Mouse (Mus musculus) heart, embryonic 14.5 days (tissue): ENCODE results near the gene Gtf2h2. TPM values are rescaled to one million over a fixed set of nuclear protein-coding genes. Genes with fewer than 3 reads are reported as not detected.

Experiments
- ATAC-seq: fragments of 200-750 bp; cut with Nextera tagmentation; 2 replicates; pipeline ENCODE4 v1.8.0; 2017; ENCODE audit warnings: low read depth, moderate TSS enrichment; ENCODE audit not compliant: insufficient number of reproducible peaks, insufficient read depth, low FRiP score
- H3K27ac ChIP-seq, 2 experiments: fragments of 200-500 bp in 1 of 2; fragments of 300-500 bp in 1 of 2; sonication (generic) in 1 of 2; replicated peaks in 1 of 2; 2 replicates each; pipeline ENCODE4 v1.5.1; 2012 to 2014; ENCODE audit warnings: low read depth in 2 of 2, low read length in 2 of 2, control low read depth in 1 of 2, mild to moderate bottlenecking in 1 of 2, mixed read lengths in 1 of 2; ENCODE audit not compliant: control insufficient read depth in 1 of 2, insufficient read depth in 1 of 2
- H3K27me3 ChIP-seq: fragments of 300-500 bp; sonication (generic); 2 replicates; pipeline ENCODE4 v1.6.1; 2014; ENCODE audit warnings: mild to moderate bottlenecking, low read length, control low read depth; ENCODE audit not compliant: control insufficient read depth, insufficient read depth
- H3K36me3 ChIP-seq: fragments of 300-500 bp; sonication (generic); 2 replicates; pipeline ENCODE4 v1.6.1; 2014; ENCODE audit warnings: mild to moderate bottlenecking, control low read depth, low read length, mixed read lengths; ENCODE audit not compliant: control insufficient read depth, insufficient read depth
- H3K4me1 ChIP-seq, 2 experiments: fragments of 200-500 bp in 1 of 2; fragments of 300-500 bp in 1 of 2; sonication (generic) in 1 of 2; 2 replicates each; pipeline ENCODE4 v1.6.1; 2012 to 2014; ENCODE audit warnings: low read length in 2 of 2, control low read depth in 1 of 2, mixed read lengths in 1 of 2; ENCODE audit not compliant: control insufficient read depth in 2 of 2, insufficient read depth in 2 of 2
- H3K4me2 ChIP-seq: fragments of 300-500 bp; sonication (generic); 2 replicates; pipeline ENCODE4 v1.6.1; 2014; ENCODE audit warnings: mild to moderate bottlenecking, low read length
- H3K4me3 ChIP-seq, 2 experiments: fragments of 200-500 bp in 1 of 2; fragments of 300-500 bp in 1 of 2; sonication (generic) in 1 of 2; 2 replicates each; pipeline ENCODE4 v1.5.1; 2012 to 2014; ENCODE audit warnings: low read length in 2 of 2, mild to moderate bottlenecking in 2 of 2, control low read depth in 1 of 2, low read depth in 1 of 2, moderate library complexity in 1 of 2; ENCODE audit not compliant: control insufficient read depth in 1 of 2, insufficient read depth in 1 of 2
- H3K9ac ChIP-seq: fragments of 300-500 bp; sonication (generic); 2 replicates; pipeline ENCODE4 v1.6.1; 2014; ENCODE audit warnings: mild to moderate bottlenecking, low read length
- H3K9me3 ChIP-seq: fragments of 300-500 bp; sonication (generic); 2 replicates; pipeline ENCODE4 v1.6.1; 2016; ENCODE audit warnings: low read length, control low read depth; ENCODE audit not compliant: control insufficient read depth
- WGBS: fragments of 180-500 bp; shearing (Covaris S2); extraction: QIAGEN DNeasy Blood & Tissue Kit; methylation state at CpG from one replicate; pipeline ENCODE4 v1.1.7; 2014; 5-methylcytosine and 5-hydroxymethylcytosine counted together
- polyA plus RNA-seq: library from polyadenylated mRNA; unstranded; fragments of >200 nt; fragmentation: Nextera tagmentation; extraction: Ambion mirVana; gene quantifications from 2 replicates; pipeline ENCODE4 v1.2.1, GENCODE M21; 2014

Gtf2h2 gene
- polyA plus RNA-seq, 1 experiment from 2014 or later, result 55.4 TPM

- no peak for ATAC-seq
- Histone ChIP-seq H3K27me3 (no peaks in the 10 kb centered on the region), H3K4me2 (no peak overlapping the region), H3K9ac (no peak overlapping the region), H3K27ac (no peak overlapping the region), H3K36me3 (no peaks in the 10 kb centered on the region), H3K4me1 (no peaks in the 10 kb centered on the region; a peak in 1 of 4 replicates), H3K9me3 (no peaks in the 10 kb centered on the region), H3K4me3 (no peak overlapping the region)
- 69% methylated on average over 9 of the region's 9 CpGs for WGBS
Observed at GRCm38 (mm10) chr13:100521724-100522591, 29.6 kb upstream of the Gtf2h2 start.

DNA sequence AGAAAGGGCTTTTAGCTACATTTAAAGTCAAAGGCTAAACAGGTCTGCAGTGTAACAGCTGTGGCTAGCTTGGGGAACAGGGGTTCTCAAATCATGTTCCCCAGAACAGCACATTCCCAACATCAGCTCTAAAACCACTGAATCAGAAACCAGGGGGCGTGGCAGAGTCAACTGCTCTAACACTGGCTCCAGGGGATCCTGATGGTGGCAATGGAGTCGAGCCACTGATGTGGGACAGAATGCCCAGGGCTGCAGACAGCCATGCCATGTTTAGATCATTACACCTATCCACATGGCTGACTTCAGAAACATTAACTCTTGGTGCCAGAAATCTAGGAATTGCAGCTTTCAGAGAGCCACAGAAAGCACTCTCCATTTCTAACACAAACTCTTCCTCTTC, 26.8 kb upstream of the Gtf2h2 start:
- ATAC-seq, result no peak
- Histone ChIP-seq H3K36me3 (no peaks in the 10 kb centered on the region), H3K9me3 (no peaks in the 10 kb centered on the region), H3K27me3 (no peaks in the 10 kb centered on the region), H3K9ac (no peak overlapping the region), H3K4me1 (peaks cover 0 to 5% of the 10 kb centered on the region in 2 experiments; a peak in 2 of 4 replicates), H3K4me2 (no peak overlapping the region), H3K27ac (no peak overlapping the region), H3K4me3 (no peak overlapping the region)
- 63% methylated on average over 2 of the region's 2 CpGs for WGBS

DNA sequence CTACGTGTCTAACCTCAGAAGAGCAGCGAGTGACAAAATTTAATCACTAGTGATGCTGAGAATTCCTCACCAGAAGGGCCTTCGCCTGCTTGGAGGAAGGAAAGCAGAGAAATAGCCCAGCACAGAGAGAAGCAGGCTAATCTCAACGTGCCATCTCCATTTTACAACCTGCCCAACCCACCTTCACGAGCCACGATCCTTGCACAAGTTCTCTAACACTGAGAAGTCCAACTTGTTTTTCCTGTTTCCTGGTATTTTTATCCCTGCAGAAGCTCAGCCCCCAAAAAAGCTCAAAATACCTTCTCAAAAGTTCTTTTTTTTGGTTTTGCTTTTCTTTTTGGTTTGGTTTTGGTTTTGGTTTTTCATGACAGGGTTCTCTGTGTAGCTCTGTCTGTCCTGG, 25.8 kb upstream of the Gtf2h2 start:
- 80% methylated on average over 6 of the region's 6 CpGs for WGBS
- no peak overlapping the region for H3K9ac ChIP-seq
- no peak overlapping the region for H3K27ac ChIP-seq
- no peak for ATAC-seq
- H3K4me3 ChIP-seq, result no peak overlapping the region
- no peaks in the 10 kb centered on the region for H3K27me3 ChIP-seq
- H3K36me3 ChIP-seq, result no peaks in the 10 kb centered on the region
- H3K4me1 ChIP-seq, result peaks cover 0 to 5% of the 10 kb centered on the region in 2 experiments; a peak in 2 of 4 replicates
- H3K4me2 ChIP-seq, result no peak overlapping the region
- no peaks in the 10 kb centered on the region for H3K9me3 ChIP-seq

DNA sequence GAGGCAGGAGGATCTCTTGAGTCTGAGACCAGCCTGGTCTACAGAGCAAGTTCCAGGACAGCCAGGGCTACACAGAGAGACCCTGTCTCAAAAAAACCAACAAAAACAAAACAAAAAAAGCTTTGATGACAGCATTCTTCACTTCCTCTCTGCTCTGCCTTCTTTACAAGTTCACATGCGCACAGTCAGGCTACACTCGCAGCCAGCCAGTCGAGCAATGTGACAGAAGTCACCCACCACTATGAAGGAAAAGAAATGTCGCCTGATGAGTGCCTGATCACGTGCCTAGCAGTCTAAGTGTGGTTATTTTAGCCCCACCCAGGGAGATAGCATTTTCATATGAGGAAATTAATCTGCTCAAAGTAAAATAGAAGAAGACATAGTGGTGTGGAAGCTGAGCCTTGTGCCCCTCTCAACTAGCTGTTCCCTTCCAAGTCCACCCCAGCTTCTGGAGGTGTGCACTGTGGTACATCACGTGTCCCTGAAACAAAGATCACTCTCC, 25.3 kb upstream of the Gtf2h2 start:
- no peak for ATAC-seq
- peaks cover 0 to 5% of the 10 kb centered on the region in 2 experiments; a peak in 2 of 4 replicates for H3K4me1 ChIP-seq
- 79% methylated on average over 6 of the region's 6 CpGs for WGBS
- H3K27ac ChIP-seq, result no peak overlapping the region
- H3K36me3 ChIP-seq, result no peaks in the 10 kb centered on the region
- H3K4me3 ChIP-seq, result no peak overlapping the region
- no peaks in the 10 kb centered on the region for H3K27me3 ChIP-seq
- H3K4me2 ChIP-seq, result no peak overlapping the region
- no peak overlapping the region for H3K9ac ChIP-seq
- no peaks in the 10 kb centered on the region for H3K9me3 ChIP-seq

GRCm38 (mm10) chr13:100516213-100517105, 24.1 kb upstream of the Gtf2h2 start:
- peaks cover 0 to 6% of the 10 kb centered on the region in 2 experiments; a peak in 2 of 4 replicates for H3K4me1 ChIP-seq
- WGBS, result 40% methylated on average over 12 of the region's 12 CpGs
- no peaks in the 10 kb centered on the region for H3K36me3 ChIP-seq
- H3K4me2 ChIP-seq, result no peak overlapping the region
- no peaks in the 10 kb centered on the region for H3K9me3 ChIP-seq
- H3K4me3 ChIP-seq, result no peak overlapping the region
- no peaks in the 10 kb centered on the region for H3K27me3 ChIP-seq
- no peak overlapping the region for H3K9ac ChIP-seq
- 0 out of 4 replicates have a peak overlapping the region, but pooled peaks of 1 of the 2 experiments have one; percentile 39 for H3K27ac ChIP-seq
- ATAC-seq, result no peak

DNA sequence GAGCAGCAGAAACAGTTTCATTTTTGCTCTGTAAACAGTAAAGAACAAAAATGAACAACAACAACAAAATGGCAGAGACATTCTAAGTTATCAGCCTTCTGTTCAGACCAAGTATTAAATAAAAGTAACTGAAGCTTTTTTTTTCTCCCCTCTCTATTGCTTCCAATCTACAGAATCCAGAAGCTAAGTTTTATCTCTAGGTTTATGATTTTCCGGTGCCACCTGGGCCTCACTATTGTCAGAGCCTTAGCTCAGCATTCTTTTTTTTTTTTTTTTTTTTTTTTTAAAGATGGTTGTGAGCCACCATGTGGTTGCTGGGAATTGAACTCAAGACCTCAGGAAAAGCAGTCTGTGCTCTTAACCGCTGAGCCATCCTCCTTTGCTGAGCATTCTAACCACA, 20.4 kb upstream of the Gtf2h2 start:
- H3K4me3 ChIP-seq, result no peak overlapping the region
- 93% methylated on average over 2 of the region's 2 CpGs for WGBS
- H3K27me3 ChIP-seq, result no peaks in the 10 kb centered on the region
- H3K9me3 ChIP-seq, result no peaks in the 10 kb centered on the region
- ATAC-seq, result no peak
- no peak overlapping the region for H3K9ac ChIP-seq
- H3K36me3 ChIP-seq, result no peaks in the 10 kb centered on the region
- no peak overlapping the region for H3K27ac ChIP-seq
- peaks cover 0 to 8% of the 10 kb centered on the region in 2 experiments; a peak in 2 of 4 replicates for H3K4me1 ChIP-seq
- H3K4me2 ChIP-seq, result no peak overlapping the region

DNA sequence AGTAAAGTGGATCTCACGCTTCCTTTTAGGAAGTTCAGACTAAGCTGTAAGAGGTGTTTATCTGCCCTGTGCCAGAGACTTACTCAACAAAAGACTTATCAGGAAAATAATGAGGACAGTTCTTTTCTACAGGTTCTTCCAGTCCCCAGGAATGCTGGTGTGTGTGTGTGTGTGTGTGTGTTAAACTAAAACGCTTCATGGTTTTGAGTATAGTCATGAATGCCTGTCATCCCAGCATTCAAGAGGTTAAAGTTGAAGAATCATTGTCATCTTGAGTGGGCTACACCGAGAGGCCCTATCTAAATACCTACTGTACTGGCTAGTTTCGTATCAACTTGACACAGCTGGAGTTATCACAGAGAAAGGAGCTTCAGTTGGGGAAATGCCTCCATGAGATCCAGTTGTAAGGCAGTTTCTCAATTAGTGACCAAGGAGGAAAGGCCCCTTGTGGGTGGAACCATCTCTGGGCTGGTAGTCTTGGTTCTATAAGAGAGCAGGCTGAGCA, 19.5 kb upstream of the Gtf2h2 start:
- no peak for ATAC-seq
- H3K27me3 ChIP-seq, result no peaks in the 10 kb centered on the region
- H3K9me3 ChIP-seq, result no peaks in the 10 kb centered on the region
- peaks cover 0 to 8% of the 10 kb centered on the region in 2 experiments; a peak in 2 of 4 replicates for H3K4me1 ChIP-seq
- H3K36me3 ChIP-seq, result no peaks in the 10 kb centered on the region
- 37% methylated on average over 4 of the region's 4 CpGs for WGBS
- H3K4me2 ChIP-seq, result no peak overlapping the region
- H3K4me3 ChIP-seq, result no peak overlapping the region
- no peak overlapping the region for H3K9ac ChIP-seq
- H3K27ac ChIP-seq, result no peak overlapping the region
